Mouse (Mus musculus): Measurements from ENCODE around the gene Ndufv2. TPM values are rescaled to one million over a fixed set of nuclear protein-coding genes. Genes with fewer than 3 reads are reported as not detected.

Gene Ndufv2
- total RNA-seq, 4 experiments from 2014 or later, result 244 to 261 (median 255) TPM

Other genes with a start within 250 kb of the Ndufv2 start
- gene Ralbp1, start 215.8 kb downstream of the Ndufv2 start, total RNA-seq (2022), result 10 to 100 TPM; 64.6 to 75.2 (median 69.3) TPM
- gene Twsg1, start 150.3 kb downstream of the Ndufv2 start, total RNA-seq (2022), result 10 to 100 TPM; 26.0 to 33.7 (median 27.8) TPM
- gene Ankrd12, start 24.5 kb downstream of the Ndufv2 start, total RNA-seq (2022), result 100 to 1,000 TPM; 316 to 350 (median 333) TPM
- gene Washc1, start 10.0 kb upstream of the Ndufv2 start, total RNA-seq (2022), result 10 to 100 TPM; 44.3 to 52.5 (median 48.1) TPM
- gene Ddx11, start 22.0 kb upstream of the Ndufv2 start, total RNA-seq (2022), result 1 to 10 TPM in 3 of 4 experiments, under 1 TPM in 1; 0.89 to 2.5 (median 1.2) TPM